Mouse (Mus musculus): ENCODE measurements around the gene Frrs1. TPM values are rescaled to one million over a fixed set of nuclear protein-coding genes. Genes with fewer than 3 reads are reported as not detected.

The Frrs1 gene
- total RNA-seq, 2 experiments from 2014 or later = 2.1 to 2.3 TPM

GRCm38 (mm10) chr3:116951489-116951888, 92.2 kb downstream of the Frrs1 start:
- DNase-seq = no peak
- intact Hi-C loops (cut with DNase I; ENCODE audit: low total_unique reads) = no loop called here

DNA sequence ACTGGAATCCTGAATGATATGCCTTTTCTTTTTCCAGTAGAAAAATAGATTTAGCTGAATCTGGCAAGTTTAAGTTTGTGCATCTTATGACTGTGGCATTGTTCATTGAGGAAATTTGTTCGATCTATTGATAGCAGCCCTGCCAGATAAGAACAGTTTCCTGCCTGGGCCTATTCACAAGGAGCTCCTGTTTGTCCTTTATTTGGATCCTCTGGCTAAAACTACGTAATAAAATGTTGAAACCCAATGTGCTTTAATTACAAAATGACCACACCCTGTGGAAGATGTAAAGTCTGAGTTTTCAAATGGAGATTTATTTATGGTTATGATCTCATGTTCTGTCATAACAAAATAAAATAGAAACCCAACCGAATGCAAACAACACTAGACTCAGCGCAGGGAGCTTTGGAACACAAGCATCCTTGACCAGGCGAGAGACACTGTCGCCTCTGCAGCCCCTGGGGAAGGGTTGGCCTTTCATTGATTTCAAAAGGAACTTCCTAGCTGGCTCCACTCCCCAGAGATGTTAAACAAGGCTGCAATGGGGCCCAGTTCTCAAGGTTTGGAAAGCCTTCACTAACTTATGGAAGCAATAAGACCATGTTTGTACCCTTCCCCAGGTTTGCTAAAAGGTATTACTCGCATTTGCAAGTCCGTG, 93.1 kb downstream of the Frrs1 start:
- intact Hi-C loops (cut with DNase I; ENCODE audit: low total_unique reads) = no loop called here

GRCm38 (mm10) chr3:116953366-116953765, 94.1 kb downstream of the Frrs1 start:
- DNase-seq = no peak
- intact Hi-C loops (cut with DNase I; ENCODE audit: low total_unique reads) = no loop called here

More for the DNA sequence above, 93.1 kb downstream of the Frrs1 start:
- DNase-seq = no peak

DNA sequence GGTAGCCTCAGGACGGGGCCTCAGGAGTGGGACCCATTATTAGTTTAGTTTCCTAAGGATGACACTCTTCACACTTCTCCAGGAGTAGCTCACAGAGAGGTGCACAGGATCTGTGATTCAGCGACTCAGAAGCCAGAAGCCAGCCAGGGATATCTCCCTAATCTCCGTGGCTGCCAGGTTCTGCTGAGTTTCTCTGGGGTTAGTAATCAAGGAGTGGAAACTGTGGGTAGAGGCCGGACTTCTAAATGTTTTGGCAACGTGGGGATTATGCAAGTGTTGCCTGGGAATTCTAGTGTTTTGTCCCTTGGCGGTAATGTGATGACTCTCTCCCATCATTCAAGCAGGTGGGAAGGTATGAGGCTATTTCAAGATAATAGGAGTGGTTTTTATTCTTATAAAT, 95.8 kb downstream of the Frrs1 start:
- intact Hi-C loops (cut with DNase I; ENCODE audit: low total_unique reads) = no loop called here
- DNase-seq = no peak

Other genes starting within 250 kb of the Frrs1 start
- gene Trmt13, start 244.9 kb upstream of the Frrs1 start, total RNA-seq (2021) = 1 to 10 TPM; 4.7 to 5.3 TPM
- gene Mfsd14a, start 196.8 kb upstream of the Frrs1 start, total RNA-seq (2021) = 10 to 100 TPM; 13.4 to 14.3 TPM
- not detected for gene Gm43191, start 178.2 kb upstream of the Frrs1 start, total RNA-seq (2021)
- 1 to 10 TPM; 8.2 to 8.9 TPM for gene Slc35a3, start 146.6 kb upstream of the Frrs1 start, total RNA-seq (2021)
- 100 to 1,000 TPM; 546 to 661 TPM for gene Agl, start 51.3 kb upstream of the Frrs1 start, total RNA-seq (2021)
- gene 4930455H04Rik, start 108.8 kb downstream of the Frrs1 start, total RNA-seq (2021) = under 1 TPM in 1 of 2 experiments, not detected in 1; 0.18 TPM
- 10 to 100 TPM; 25.5 to 27.2 TPM for gene Palmd, start 109.5 kb downstream of the Frrs1 start, total RNA-seq (2021)